Mouse (Mus musculus) C2C12 (cell line): Measurements from ENCODE around the gene Pdlim5.

ENCODE experiments used
- CEBPB ChIP-seq: IDR thresholded peaks from one replicate; pipeline ENCODE4 v1.6.1; 2011; ENCODE audit warnings: low read depth, mild to moderate bottlenecking, control low read depth, moderate library complexity
- CTCF ChIP-seq: IDR thresholded peaks from one replicate; pipeline ENCODE4 v1.5.1; 2011; ENCODE audit not compliant: control insufficient read depth, insufficient read depth, insufficient read length
- MAX ChIP-seq: IDR thresholded peaks from one replicate; pipeline ENCODE4 v1.6.1; 2011; ENCODE audit warnings: mild to moderate bottlenecking, control low read depth
- MYOD1 ChIP-seq: IDR thresholded peaks from one replicate; pipeline ENCODE4 v1.6.1; 2011; ENCODE audit warnings: low read depth; ENCODE audit not compliant: control insufficient read depth, insufficient read length
- MYOG ChIP-seq: IDR thresholded peaks from one replicate; pipeline ENCODE4 v1.6.1; 2011; ENCODE audit not compliant: control insufficient read depth, insufficient read length; ENCODE audit errors: extremely low read depth
- USF1 ChIP-seq: IDR thresholded peaks from one replicate; pipeline ENCODE4 v1.6.1; 2011; ENCODE audit warnings: low read depth, mild to moderate bottlenecking, control low read depth, moderate library complexity

- TF ChIP-seq CTCF = no peak
- no peak for TF ChIP-seq CEBPB
- no peak for TF ChIP-seq USF1
- TF ChIP-seq MAX = no peak
- TF ChIP-seq MYOD1 = no peak
- TF ChIP-seq MYOG = no peak
These were observed 28.6 kb upstream of the Pdlim5 start for GRCm38 (mm10) chr3:142424134-142424533.
